Mouse (Mus musculus) embryonic facial prominence, embryonic 10.5 days (tissue): ENCODE data around the gene Mtx3. TPM values are rescaled to one million over a fixed set of nuclear protein-coding genes. Genes with fewer than 3 reads are reported as not detected.

Experiments
- DNase-seq: peaks from one replicate; pipeline ENCODE4 v3.0.0-alpha.2; 2017; ENCODE audit warnings: low spot score
- H3K27ac ChIP-seq: fragments of 300-500 bp; sonication (generic); replicated peaks from 2 replicates; pipeline ENCODE4 v1.5.1; 2016; ENCODE audit warnings: mild to moderate bottlenecking
- H3K27me3 ChIP-seq: fragments of 300-500 bp; sonication (generic); replicated peaks from 2 replicates; pipeline ENCODE4 v1.6.1; 2016; ENCODE audit warnings: low read depth, mild to moderate bottlenecking; ENCODE audit not compliant: poor library complexity, severe bottlenecking
- H3K36me3 ChIP-seq: fragments of 300-500 bp; sonication (generic); replicated peaks from 2 replicates; pipeline ENCODE4 v1.6.1; 2016; ENCODE audit warnings: mild to moderate bottlenecking, moderate library complexity
- H3K4me1 ChIP-seq: fragments of 300-500 bp; sonication (generic); 2 replicates; pipeline ENCODE4 v1.6.1; 2016
- H3K4me3 ChIP-seq: fragments of 300-500 bp; sonication (generic); 2 replicates; pipeline ENCODE4 v1.5.1; 2016; ENCODE audit warnings: mild to moderate bottlenecking, moderate library complexity
- H3K9me3 ChIP-seq: fragments of 300-500 bp; sonication (generic); 2 replicates; pipeline ENCODE4 v1.6.1; 2016; ENCODE audit warnings: mild to moderate bottlenecking
- WGBS: fragments of 180-500 bp; shearing (Covaris S2); methylation state at CpG from one replicate; pipeline ENCODE4 v1.1.7; 2016; 5-methylcytosine and 5-hydroxymethylcytosine counted together
- polyA plus RNA-seq: library from polyadenylated mRNA; unstranded; fragments of >200 nt; fragmentation: Nextera tagmentation; extraction: Ambion mirVana; gene quantifications from 2 replicates; pipeline ENCODE4 v1.2.1, GENCODE M21; 2016

The Mtx3 gene
- polyA plus RNA-seq, 1 experiment from 2014 or later = 3.8 TPM

DNA sequence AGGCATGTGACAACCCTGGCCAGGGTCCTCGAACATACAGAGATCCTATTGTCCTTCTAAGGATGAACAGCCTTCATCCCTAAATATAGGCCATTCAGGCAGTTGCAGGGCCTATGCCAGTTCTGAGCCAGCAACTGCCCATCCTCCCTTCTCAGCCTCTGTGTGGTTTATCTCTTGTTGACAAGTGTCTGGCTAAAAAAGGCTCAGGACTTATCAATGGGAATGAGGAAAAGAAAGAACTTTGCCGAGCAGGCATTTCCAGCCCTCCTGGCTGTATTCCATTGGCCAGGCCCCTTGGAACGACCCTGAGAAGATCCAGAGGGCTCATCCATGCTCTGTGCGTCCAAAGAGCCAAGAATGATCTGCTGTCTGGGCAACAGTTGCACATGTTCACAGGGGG, 58.7 kb downstream of the Mtx3 start:
- Histone ChIP-seq H3K36me3 (no peaks in the 10 kb centered on the region), H3K27me3 (no peaks in the 10 kb centered on the region), H3K27ac (no peak overlapping the region), H3K9me3 (no peaks in the 10 kb centered on the region), H3K4me3 (no peak overlapping the region), H3K4me1 (peaks cover 3% of the 10 kb centered on the region; the same call in 1 of the 2 replicates)
- 62% methylated on average over 4 of the region's 4 CpGs for WGBS
- no peak for DNase-seq

DNA sequence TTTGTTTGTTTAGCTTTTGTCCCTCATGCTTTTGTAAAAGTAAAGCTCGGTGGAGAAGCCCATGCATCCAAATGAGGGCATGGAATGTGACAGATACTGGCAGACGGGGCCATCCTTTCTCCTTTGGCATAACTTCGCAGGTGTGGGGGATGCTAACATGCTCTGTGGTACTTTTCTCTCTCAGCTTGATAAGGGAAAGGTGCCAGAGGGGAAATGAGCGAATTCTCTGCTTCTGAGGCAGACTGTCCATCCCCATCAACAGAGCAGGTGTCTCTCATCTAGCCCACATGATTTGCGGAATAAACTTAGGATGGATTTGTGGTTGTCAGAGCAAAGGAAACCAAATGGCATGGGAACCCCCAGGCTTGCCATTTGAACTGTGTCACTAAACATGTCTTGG, 61.4 kb downstream of the Mtx3 start:
- Histone ChIP-seq H3K27ac (no peak overlapping the region), H3K4me1 (peaks cover 3% of the 10 kb centered on the region; the same call in 1 of the 2 replicates), H3K27me3 (no peaks in the 10 kb centered on the region), H3K36me3 (no peaks in the 10 kb centered on the region), H3K9me3 (no peaks in the 10 kb centered on the region), H3K4me3 (no peak overlapping the region)
- 84% methylated on average over 5 of the region's 5 CpGs for WGBS
- no peak for DNase-seq

DNA sequence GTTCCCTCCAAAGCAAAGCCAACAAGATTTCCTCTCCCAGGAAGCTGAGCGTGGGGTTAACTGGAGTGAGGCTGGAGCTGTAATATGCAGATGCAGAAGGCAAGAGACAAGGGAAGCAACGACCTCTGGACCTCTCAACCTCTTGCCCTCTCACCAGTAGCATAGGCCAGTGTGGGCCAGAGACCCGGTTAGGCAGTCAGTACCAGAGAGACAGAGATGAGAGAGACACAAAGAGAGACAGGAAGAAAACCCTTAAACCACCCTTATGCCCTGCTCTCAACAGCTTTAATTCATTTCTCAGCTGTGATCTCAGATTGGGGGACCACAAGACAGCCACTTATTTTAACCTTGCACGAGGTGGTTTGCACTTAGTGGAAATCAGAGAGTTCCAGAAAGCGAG, 62.8 kb downstream of the Mtx3 start:
- no peak for DNase-seq
- Histone ChIP-seq H3K4me3 (no peak overlapping the region), H3K36me3 (no peaks in the 10 kb centered on the region), H3K9me3 (no peaks in the 10 kb centered on the region), H3K27ac (no peak overlapping the region), H3K27me3 (no peaks in the 10 kb centered on the region), H3K4me1 (peaks cover 3% of the 10 kb centered on the region; the same call in 1 of the 2 replicates)
- WGBS = 48% methylated on average over 5 of the region's 5 CpGs

Other genes starting within 250 kb of the Mtx3 start
- gene Serinc5, start 233.7 kb upstream of the Mtx3 start, polyA plus RNA-seq = 11.6 TPM in 2 replicates
- gene Thbs4, start 49.9 kb upstream of the Mtx3 start, polyA plus RNA-seq = 1.1 and 1.8 TPM in 2 replicates